Mouse (Mus musculus) CH12.LX (cell line): ENCODE measurements around the gene Cntnap1.

Source experiments
- CTCF ChIP-seq, 2 experiments: IDR thresholded peaks in 1 of 2; conservative IDR thresholded peaks in 1 of 2; 2 replicates each; pipeline ENCODE4 v1.5.1; 2011 to 2012; ENCODE audit warnings: low read depth in 2 of 2, low read length in 2 of 2, improper control_type of control experiment in 1 of 2, inconsistent platforms in 1 of 2, mild to moderate bottlenecking in 1 of 2, moderate library complexity in 1 of 2
- EP300 ChIP-seq: IDR thresholded peaks from 2 replicates; pipeline ENCODE4 v1.6.1; 2011; ENCODE audit warnings: low read length, improper control_type of control experiment
- GABPA ChIP-seq: IDR thresholded peaks from 2 replicates; pipeline ENCODE4 v1.6.1; 2012; ENCODE audit warnings: low read depth, low read length, improper control_type of control experiment, inconsistent platforms; ENCODE audit not compliant: insufficient replicate concordance
- HCFC1 ChIP-seq: IDR thresholded peaks from 2 replicates; pipeline ENCODE4 v1.6.1; 2012; ENCODE audit warnings: low read depth, mild to moderate bottlenecking, inconsistent platforms, low read length, improper control_type of control experiment
- JUN ChIP-seq: IDR thresholded peaks from 2 replicates; pipeline ENCODE4 v1.6.1; 2011; ENCODE audit warnings: low read depth, mild to moderate bottlenecking, low read length, improper control_type of control experiment, moderate library complexity; ENCODE audit not compliant: insufficient read depth
- JUND ChIP-seq: conservative IDR thresholded peaks from 2 replicates; pipeline ENCODE4 v1.6.1; 2011; ENCODE audit warnings: low read depth, low read length, improper control_type of control experiment
- KAT2A ChIP-seq: IDR thresholded peaks from 2 replicates; pipeline ENCODE4 v1.6.1; 2012; ENCODE audit warnings: low read length, improper control_type of control experiment, inconsistent platforms; ENCODE audit not compliant: insufficient replicate concordance
- MAX ChIP-seq: IDR thresholded peaks from 2 replicates; pipeline ENCODE4 v1.6.1; 2011; ENCODE audit warnings: low read length, improper control_type of control experiment
- MAZ ChIP-seq: IDR thresholded peaks from 2 replicates; pipeline ENCODE4 v1.6.1; 2012; ENCODE audit warnings: low read depth, mild to moderate bottlenecking, inconsistent platforms, low read length, improper control_type of control experiment, moderate library complexity
- MXI1 ChIP-seq: IDR thresholded peaks from 2 replicates; pipeline ENCODE4 v1.6.1; 2011; ENCODE audit warnings: mild to moderate bottlenecking, low read depth, low read length, improper control_type of control experiment
- MYC ChIP-seq: IDR thresholded peaks from 2 replicates; pipeline ENCODE4 v1.6.1; 2011; ENCODE audit warnings: low read depth, mild to moderate bottlenecking, improper control_type of control experiment, low read length
- POLR2A ChIP-seq: IDR thresholded peaks from 2 replicates; pipeline ENCODE4 v1.6.1; 2011; ENCODE audit warnings: low read depth, mild to moderate bottlenecking, improper control_type of control experiment, low read length
- ZC3H11A ChIP-seq: IDR thresholded peaks from 2 replicates; pipeline ENCODE4 v1.6.1; 2012; ENCODE audit warnings: low read depth, mild to moderate bottlenecking, inconsistent platforms, low read length, improper control_type of control experiment
- ZMIZ1 ChIP-seq: IDR thresholded peaks from 2 replicates; pipeline ENCODE4 v1.6.1; 2012; ENCODE audit warnings: low read depth, mild to moderate bottlenecking, inconsistent platforms, low read length, improper control_type of control experiment

GRCm38 (mm10) chr11:101149178-101150105, 20.9 kb upstream of the Cntnap1 start:
- TF ChIP-seq EP300 (no peak), CTCF (conservative IDR thresholded peaks at IDR 0.05 in 1 of 2, IDR thresholded peaks at IDR 0.05 in 1 of 2; ENCODE audit: low read depth in 2 of 2, low read length in 2 of 2) (no peak), KAT2A (no peak), HCFC1 (no peak), GABPA (no peak), POLR2A (no peak), JUND (no peak), MYC (no peak), ZC3H11A (no peak), MAZ (no peak), JUN (no peak), MAX (no peak), ZMIZ1 (no peak), MXI1 (no peak)
